Mouse (Mus musculus): Measurements from ENCODE around the gene Paf1.
A peak's percentile ranks its signal among the peaks of the same experiment; 100 is the strongest.
"Not testable (repeated sequence)": the region's sequence is repeated elsewhere in the genome, so short reads cannot be mapped to it uniquely, and the experiment has no call there.

Gene Paf1

DNA sequence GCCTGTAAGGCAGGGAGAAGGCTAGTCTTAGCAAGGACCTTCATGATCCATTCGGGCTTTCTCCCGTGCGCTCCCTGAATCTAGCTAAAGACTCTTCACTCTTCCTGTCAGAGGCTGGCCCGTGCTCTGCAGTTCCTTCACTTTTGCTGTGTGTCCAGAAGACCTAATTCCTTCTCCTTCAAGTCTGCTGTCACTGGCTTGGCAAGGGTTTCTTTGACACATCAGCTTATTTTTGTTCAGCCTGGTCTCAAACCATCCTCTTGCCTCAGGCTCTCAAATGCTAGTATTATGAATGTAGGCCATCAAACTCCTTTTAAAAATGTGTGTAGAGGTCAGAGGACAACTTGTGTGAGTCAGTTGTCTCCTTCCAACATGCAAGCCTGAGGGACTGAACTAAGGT, 9.1 kb upstream of the Paf1 start:
- peak; percentile 41 for DNase-seq (ENCODE audit: low read depth, low spot score)

GRCm38 (mm10) chr7:28384162-28384561, 8.6 kb upstream of the Paf1 start:
- peak; percentile 75 for DNase-seq (ENCODE audit: low read depth, low spot score)

GRCm38 (mm10) chr7:28385196-28385595, 7.6 kb upstream of the Paf1 start:
- DNase-seq (ENCODE audit: low read depth, low spot score): no peak

DNA sequence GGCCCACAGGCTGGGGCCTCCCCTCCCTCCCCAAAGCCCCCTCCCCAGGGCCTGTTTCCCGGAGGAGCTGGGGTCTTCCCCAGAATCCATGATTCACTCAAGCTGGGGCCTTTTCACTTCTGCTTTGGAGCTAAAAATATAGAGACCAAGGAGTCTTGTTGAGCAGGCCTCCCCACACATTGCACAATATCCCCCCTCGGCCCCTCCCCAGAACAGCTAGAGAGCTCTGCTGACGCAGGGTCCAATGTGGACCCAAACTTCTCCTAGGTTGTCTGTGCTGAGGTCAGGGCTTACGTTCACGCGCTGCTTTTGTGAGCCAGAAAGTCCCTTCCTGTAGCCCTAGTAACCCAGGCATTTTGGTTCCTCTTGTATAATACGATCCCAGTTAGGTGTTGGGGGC, 6.7 kb upstream of the Paf1 start:
- DNase-seq (ENCODE audit: low read depth, low spot score): peak; percentile 24

DNA sequence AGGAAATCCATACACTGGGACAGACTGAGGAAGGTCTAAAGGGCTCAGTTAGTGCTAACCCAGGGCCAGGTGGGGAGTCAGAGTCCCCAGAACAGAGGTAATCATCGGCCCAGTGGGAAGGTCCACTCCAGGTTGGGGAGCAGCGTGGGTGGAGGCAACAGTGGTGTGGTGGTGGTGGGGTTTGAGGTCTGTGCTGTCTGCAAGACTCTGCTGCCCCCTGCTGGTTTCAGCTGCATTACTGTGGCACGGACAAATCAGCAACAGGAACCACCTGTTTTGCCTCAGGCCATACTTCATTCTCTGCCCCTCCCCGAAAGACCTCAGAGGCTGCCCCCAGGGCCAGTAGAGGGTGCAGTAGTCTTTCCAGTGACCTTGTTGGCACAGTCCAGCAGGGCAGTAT, 6.3 kb upstream of the Paf1 start:
- peak; percentile 88 for DNase-seq (ENCODE audit: low read depth, low spot score)

DNA sequence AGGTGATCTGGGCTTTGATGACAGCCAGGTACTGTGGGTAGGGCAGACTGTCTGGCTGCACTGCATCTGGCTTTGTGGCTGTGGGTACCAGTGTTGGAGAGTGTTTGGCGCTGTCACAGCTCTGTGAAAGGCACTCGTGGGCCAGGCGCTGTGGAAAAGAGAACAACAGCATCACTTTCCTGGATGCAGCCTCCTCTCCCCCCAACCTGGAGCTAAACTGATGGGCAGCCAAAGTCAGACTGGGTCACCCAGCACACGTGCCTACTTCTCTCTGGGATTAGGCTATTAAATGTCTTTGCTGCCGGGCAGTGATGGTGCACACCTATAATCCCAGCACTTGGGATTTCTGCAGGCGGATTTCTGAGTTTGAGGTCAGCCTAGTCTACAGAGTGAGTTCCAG, 5.9 kb upstream of the Paf1 start:
- DNase-seq (ENCODE audit: low read depth, low spot score): not testable (repeated sequence)

GRCm38 (mm10) chr7:28387384-28387783, 5.4 kb upstream of the Paf1 start:
- DNase-seq (ENCODE audit: low read depth, low spot score): not testable (repeated sequence)

GRCm38 (mm10) chr7:28390331-28390730, 2.4 kb upstream of the Paf1 start:
- no peak for DNase-seq (ENCODE audit: low read depth, low spot score)

- DNase-seq (ENCODE audit: low read depth, low spot score): no peak
Measured at GRCm38 (mm10) chr7:28393272-28393951, 661 bp downstream of the Paf1 start.

- DNase-seq (ENCODE audit: low read depth, low spot score): no peak
Measured at GRCm38 (mm10) chr7:28395425-28395824, 2.7 kb downstream of the Paf1 start.

GRCm38 (mm10) chr7:28398000-28398399, 5.2 kb downstream of the Paf1 start:
- peak; percentile 48 for DNase-seq (ENCODE audit: low read depth, low spot score)

- DNase-seq (ENCODE audit: low read depth, low spot score): no peak
Measured at GRCm38 (mm10) chr7:28398696-28399340, 6.1 kb downstream of the Paf1 start.

DNA sequence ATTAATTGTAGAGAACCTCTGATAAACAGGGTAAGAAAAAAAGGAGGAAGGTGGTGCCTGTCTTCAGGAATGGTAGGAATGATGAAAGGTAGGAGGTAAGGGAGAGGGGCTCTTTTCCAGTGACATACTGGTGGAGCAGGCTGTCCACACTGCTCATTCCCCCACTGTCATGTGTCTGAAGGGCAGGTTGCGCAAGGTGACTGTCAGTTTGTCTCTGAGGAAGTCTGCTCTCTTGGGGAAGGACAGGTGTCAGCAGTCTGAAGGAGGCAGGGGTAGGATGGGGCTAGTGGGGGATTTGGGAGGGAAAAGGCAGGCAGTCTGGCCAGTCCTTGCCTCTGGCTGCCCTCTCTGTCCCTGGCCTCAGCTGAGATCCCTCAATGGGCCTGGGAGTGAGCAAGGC, 8.3 kb downstream of the Paf1 start:
- no peak for DNase-seq (ENCODE audit: low read depth, low spot score)

- DNase-seq (ENCODE audit: low read depth, low spot score): no peak
Measured at GRCm38 (mm10) chr7:28401942-28402341, 9.2 kb downstream of the Paf1 start.

GRCm38 (mm10) chr7:28410841-28411475, 18.2 kb downstream of the Paf1 start:
- DNase-seq (ENCODE audit: low read depth, low spot score): no peak

GRCm38 (mm10) chr7:28412826-28413225, 20.1 kb downstream of the Paf1 start:
- peak; percentile 28 for DNase-seq (ENCODE audit: low read depth, low spot score)

- no peak for DNase-seq (ENCODE audit: low read depth, low spot score)
Measured at GRCm38 (mm10) chr7:28417368-28417767, 24.6 kb downstream of the Paf1 start.

DNA sequence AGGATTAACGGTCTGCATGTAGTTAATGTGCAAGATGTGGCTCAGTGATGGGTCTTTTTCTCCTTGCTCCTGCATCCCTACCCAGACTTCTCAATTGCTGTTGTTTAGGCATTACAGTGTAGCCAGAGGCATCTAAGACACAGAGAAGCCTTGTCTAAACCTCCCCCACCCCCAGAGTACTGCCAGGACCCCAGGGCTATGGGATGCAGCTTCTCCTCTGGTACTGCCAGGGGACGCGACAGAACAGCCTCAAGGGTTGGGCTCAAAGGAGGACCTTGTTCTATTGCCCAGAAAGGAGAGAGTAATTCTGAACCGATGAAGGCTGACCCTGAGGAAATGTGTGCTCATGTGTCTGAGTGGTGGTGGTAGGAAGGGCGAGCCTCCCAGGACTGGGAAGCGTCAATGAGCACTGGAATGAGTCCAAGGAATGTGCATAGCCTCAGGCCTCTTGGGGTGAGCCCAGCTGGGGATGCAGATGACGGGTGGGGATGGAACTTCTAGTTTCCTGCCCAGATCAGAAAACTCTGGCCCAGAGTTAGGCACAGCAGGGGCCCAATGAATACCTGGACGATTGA, 25.4 kb downstream of the Paf1 start:
- no peak for DNase-seq (ENCODE audit: low read depth, low spot score)

DNA sequence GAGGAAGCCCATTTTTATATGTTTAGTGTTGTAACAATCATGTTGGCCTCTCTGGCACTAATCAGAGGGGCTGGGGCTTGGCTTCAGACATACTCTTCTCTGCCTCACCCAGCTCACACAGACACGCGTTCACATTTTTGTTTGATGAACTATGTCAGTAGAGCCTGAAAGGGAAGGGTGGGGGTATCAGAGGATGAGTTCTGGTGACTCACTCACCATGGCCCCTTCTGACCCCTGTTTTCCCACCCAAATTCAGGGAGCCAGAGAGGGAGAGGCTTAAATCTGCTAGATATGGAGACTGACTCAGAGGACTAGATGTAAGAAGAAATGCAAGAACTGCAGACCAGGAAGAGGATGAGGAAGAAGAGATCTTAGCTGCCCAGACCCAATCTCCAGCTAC, 26.7 kb downstream of the Paf1 start:
- no peak for DNase-seq (ENCODE audit: low read depth, low spot score)

- peak; percentile 24 for DNase-seq (ENCODE audit: low read depth, low spot score)
Measured at GRCm38 (mm10) chr7:28423018-28423417, 30.3 kb downstream of the Paf1 start.

- no peak for DNase-seq (ENCODE audit: low read depth, low spot score)
Measured at GRCm38 (mm10) chr7:28427738-28428137, 35.0 kb downstream of the Paf1 start.

- no peak for DNase-seq (ENCODE audit: low read depth, low spot score)
Measured at GRCm38 (mm10) chr7:28430512-28430911, 37.8 kb downstream of the Paf1 start.

DNA sequence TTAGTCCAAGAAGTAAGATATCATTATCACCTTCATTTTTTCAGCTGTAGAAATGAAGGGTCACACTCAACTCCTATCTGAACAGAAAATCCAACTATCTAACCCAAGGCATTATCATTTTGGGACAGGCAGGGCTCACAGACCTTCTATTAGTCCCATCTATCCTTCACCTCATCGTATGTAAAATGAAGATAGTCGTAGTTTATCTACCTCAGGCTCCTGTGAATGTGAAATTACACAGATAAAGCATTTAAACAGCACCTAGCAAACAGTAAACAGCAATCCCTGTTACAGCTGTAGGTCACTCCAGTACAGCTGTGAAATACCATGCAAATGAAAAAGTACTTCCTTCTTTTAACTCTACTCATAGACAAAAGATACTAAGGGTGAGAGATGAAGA, 39.5 kb downstream of the Paf1 start:
- no peak for DNase-seq (ENCODE audit: low read depth, low spot score)
